Mouse (Mus musculus) midbrain, postnatal 0 days (tissue): ENCODE measurements around the gene Tmem132e. TPM values are rescaled to one million over a fixed set of nuclear protein-coding genes. Genes with fewer than 3 reads are reported as not detected.

Experiments
- ATAC-seq: fragments of 200-750 bp; cut with Nextera tagmentation; 2 replicates; pipeline ENCODE4 v1.8.0; 2017; ENCODE audit warnings: moderate number of reproducible peaks, mild to moderate bottlenecking, moderate TSS enrichment, moderate library complexity; ENCODE audit not compliant: low FRiP score
- DNase-seq: peaks from one replicate; pipeline ENCODE4 v3.0.0-alpha.2; 2015; ENCODE audit warnings: low spot score
- H3K27ac ChIP-seq: fragments of 300-500 bp; sonication (generic); 2 replicates; pipeline ENCODE4 v1.5.1; 2014; ENCODE audit warnings: low read depth, mild to moderate bottlenecking, low read length, mixed read lengths
- H3K27me3 ChIP-seq: fragments of 300-500 bp; sonication (generic); 2 replicates; pipeline ENCODE4 v1.6.1; 2014; ENCODE audit warnings: low read length, control low read depth, mixed read lengths; ENCODE audit not compliant: insufficient read depth
- H3K36me3 ChIP-seq: fragments of 300-500 bp; sonication (generic); 2 replicates; pipeline ENCODE4 v1.6.1; 2014; ENCODE audit warnings: low read length, control low read depth, mixed read lengths; ENCODE audit not compliant: insufficient read depth
- H3K4me1 ChIP-seq: fragments of 300-500 bp; sonication (generic); 2 replicates; pipeline ENCODE4 v1.6.1; 2014; ENCODE audit warnings: mild to moderate bottlenecking, control low read depth, antibody characterized with exemption, low read length, mixed read lengths; ENCODE audit not compliant: insufficient read depth
- H3K4me2 ChIP-seq: fragments of 300-500 bp; sonication (generic); 2 replicates; pipeline ENCODE4 v1.6.1; 2014; ENCODE audit warnings: low read depth, mild to moderate bottlenecking, low read length, mixed read lengths; ENCODE audit not compliant: poor library complexity, severe bottlenecking
- H3K4me3 ChIP-seq: fragments of 300-500 bp; sonication (generic); 2 replicates; pipeline ENCODE4 v1.5.1; 2014; ENCODE audit warnings: low read depth, mild to moderate bottlenecking, low read length, moderate library complexity
- H3K9ac ChIP-seq: fragments of 300-500 bp; sonication (generic); replicated peaks from 2 replicates; pipeline ENCODE4 v1.6.1; 2014; ENCODE audit warnings: mild to moderate bottlenecking, low read length, moderate library complexity, mixed read lengths; ENCODE audit not compliant: poor library complexity, severe bottlenecking
- H3K9me3 ChIP-seq: fragments of 300-500 bp; sonication (generic); 2 replicates; pipeline ENCODE4 v1.6.1; 2016; ENCODE audit warnings: low read length, control low read depth
- CTCF ChIP-seq: IDR thresholded peaks from 2 replicates; pipeline ENCODE4 v1.5.1; 2016; ENCODE audit warnings: antibody characterized with exemption, mild to moderate bottlenecking
- WGBS: fragments of 180-500 bp; shearing (Covaris S2); extraction: QIAGEN DNeasy Blood & Tissue Kit; methylation state at CpG from one replicate; pipeline ENCODE4 v1.1.7; 2014; 5-methylcytosine and 5-hydroxymethylcytosine counted together
- polyA plus RNA-seq: library from polyadenylated mRNA; unstranded; fragments of >200 nt; fragmentation: Nextera tagmentation; extraction: Ambion mirVana; gene quantifications from 2 replicates; pipeline ENCODE4 v1.2.1, GENCODE M21; 2015
- total RNA-seq: library from RNA; depleted of rRNA; stranded (reverse); fragments of >200 nt; gene quantifications from 2 replicates; pipeline ENCODE4 v1.2.3, GENCODE M21; 2014

Gene Tmem132e
- total and polyA plus RNA-seq, 2 experiments from 2014 or later, result 4.4 to 42.7 TPM

GRCm38 (mm10) chr11:82418337-82419041, 29.8 kb downstream of the Tmem132e start:
- TF ChIP-seq CTCF, result no peak
- ATAC-seq, result 0 out of 2 replicates have a peak, but pooled peaks have one; percentile 23
- Histone ChIP-seq H3K27me3 (no peaks in the 10 kb centered on the region), H3K4me1 (peaks cover 4% of the 10 kb centered on the region; the same call in 1 of the 2 replicates), H3K27ac (no peak overlapping the region), H3K4me3 (no peak overlapping the region), H3K9ac (no peak overlapping the region), H3K4me2 (no peak overlapping the region), H3K9me3 (no peaks in the 10 kb centered on the region), H3K36me3 (no peaks in the 10 kb centered on the region)
- 37% methylated on average over 8 of the region's 9 CpGs for WGBS
- DNase-seq, result no peak

GRCm38 (mm10) chr11:82421909-82422308, 33.2 kb downstream of the Tmem132e start:
- Histone ChIP-seq H3K27me3 (no peaks in the 10 kb centered on the region), H3K9ac (no peak overlapping the region), H3K4me1 (no peaks in the 10 kb centered on the region), H3K4me2 (no peak overlapping the region), H3K27ac (no peak overlapping the region), H3K9me3 (no peaks in the 10 kb centered on the region), H3K4me3 (no peak overlapping the region), H3K36me3 (no peaks in the 10 kb centered on the region)
- ATAC-seq, result no peak
- peak; percentile 43 for DNase-seq
- WGBS, result 34% methylated on average over 5 of the region's 5 CpGs
- no peak for TF ChIP-seq CTCF

- Histone ChIP-seq H3K9ac (no peak overlapping the region), H3K36me3 (no peaks in the 10 kb centered on the region), H3K4me3 (no peak overlapping the region), H3K4me1 (no peaks in the 10 kb centered on the region), H3K27me3 (no peaks in the 10 kb centered on the region), H3K9me3 (no peaks in the 10 kb centered on the region), H3K27ac (no peak overlapping the region), H3K4me2 (no peak overlapping the region)
- ATAC-seq (no peak), DNase-seq (no peak)
- no peak for TF ChIP-seq CTCF
- WGBS, result 35% methylated on average over 4 of the region's 4 CpGs
Observed at GRCm38 (mm10) chr11:82423521-82423920, 34.8 kb downstream of the Tmem132e start.

GRCm38 (mm10) chr11:82428801-82429200, 40.1 kb downstream of the Tmem132e start:
- no peaks in the 10 kb centered on the region for H3K4me1 ChIP-seq
- 86% methylated on average over 4 of the region's 4 CpGs for WGBS
- no peak for TF ChIP-seq CTCF
- no peak overlapping the region for H3K27ac ChIP-seq
- DNase-seq (no peak), ATAC-seq (no peak)
- H3K4me3 ChIP-seq, result no peak overlapping the region
- H3K9ac ChIP-seq, result no peak overlapping the region
- peaks cover 13% of the 10 kb centered on the region for H3K27me3 ChIP-seq
- H3K4me2 ChIP-seq, result no peak overlapping the region
- H3K36me3 ChIP-seq, result no peaks in the 10 kb centered on the region
- H3K9me3 ChIP-seq, result no peaks in the 10 kb centered on the region

GRCm38 (mm10) chr11:82434091-82434831, 45.6 kb downstream of the Tmem132e start:
- ATAC-seq (no peak), DNase-seq (no peak)
- peak overlapping the region; percentile 54 for H3K9ac ChIP-seq
- H3K27me3 ChIP-seq, result peaks cover 31% of the 10 kb centered on the region
- H3K4me1 ChIP-seq, result peaks cover 5% of the 10 kb centered on the region; the same call in 1 of the 2 replicates
- no peaks in the 10 kb centered on the region for H3K9me3 ChIP-seq
- H3K4me3 ChIP-seq, result peak overlapping the region; percentile 44
- peak overlapping the region; percentile 69 for H3K4me2 ChIP-seq
- WGBS, result 1% methylated on average over 47 of the region's 62 CpGs
- no peak overlapping the region for H3K27ac ChIP-seq
- TF ChIP-seq CTCF, result no peak
- 0 out of 2 replicates have a peak, but pooled peaks cover 4% of the 10 kb centered on the region for H3K36me3 ChIP-seq

GRCm38 (mm10) chr11:82434832-82435182, 46.1 kb downstream of the Tmem132e start:
- TF ChIP-seq CTCF, result no peak
- H3K27ac ChIP-seq, result no peak overlapping the region
- peak overlapping the region; percentile 54 for H3K9ac ChIP-seq
- WGBS, result 6% methylated on average over 35 of the region's 36 CpGs
- H3K4me3 ChIP-seq, result peak overlapping the region; percentile 44
- 0 out of 2 replicates have a peak, but pooled peaks cover 4% of the 10 kb centered on the region for H3K36me3 ChIP-seq
- H3K4me1 ChIP-seq, result peaks cover 5% of the 10 kb centered on the region; the same call in 1 of the 2 replicates
- DNase-seq (no peak), ATAC-seq (peak; percentile 60; the same call in 1 of the 2 replicates)
- H3K27me3 ChIP-seq, result peaks cover 31% of the 10 kb centered on the region
- H3K4me2 ChIP-seq, result peak overlapping the region; percentile 69
- H3K9me3 ChIP-seq, result no peaks in the 10 kb centered on the region
